Mouse (Mus musculus) kidney, adult 2 months (tissue): ENCODE data around the gene Cxadr. TPM values are rescaled to one million over a fixed set of nuclear protein-coding genes. Genes with fewer than 3 reads are reported as not detected.

Experiments
- DNase-seq: peaks from one replicate; pipeline ENCODE4 v3.0.0; 2021
- H3K27ac ChIP-seq: fragments of 200-500 bp; 2 replicates; pipeline ENCODE4 v1.5.1; 2012; ENCODE audit warnings: low read depth, low read length, control low read depth, inconsistent platforms; ENCODE audit not compliant: insufficient read depth
- H3K27me3 ChIP-seq: fragments of 200-500 bp; replicated peaks from 2 replicates; pipeline ENCODE4 v1.6.1; 2012; ENCODE audit warnings: mild to moderate bottlenecking, moderate library complexity, low read length, inconsistent platforms; ENCODE audit not compliant: control insufficient read depth, insufficient read depth
- H3K36me3 ChIP-seq: fragments of 200-500 bp; 2 replicates; pipeline ENCODE4 v1.6.1; 2012; ENCODE audit warnings: mild to moderate bottlenecking, moderate library complexity, low read length, inconsistent platforms; ENCODE audit not compliant: control insufficient read depth, insufficient read depth
- H3K4me1 ChIP-seq: fragments of 200-500 bp; 2 replicates; pipeline ENCODE4 v1.6.1; 2011; ENCODE audit warnings: low read length; ENCODE audit not compliant: control insufficient read depth, insufficient read depth
- H3K4me3 ChIP-seq: fragments of 200-500 bp; 2 replicates; pipeline ENCODE4 v1.5.1; 2011; ENCODE audit warnings: mild to moderate bottlenecking, low read depth, low read length, control low read depth; ENCODE audit not compliant: insufficient read depth
- CTCF ChIP-seq: fragments of 200-500 bp; conservative IDR thresholded peaks from 2 replicates; pipeline ENCODE4 v1.5.1; 2011; ENCODE audit warnings: low read depth, mild to moderate bottlenecking, control low read depth, low read length, moderate library complexity, mixed read lengths; ENCODE audit not compliant: insufficient read depth, insufficient read length
- POLR2A ChIP-seq: fragments of 200-500 bp; IDR thresholded peaks from one replicate; pipeline ENCODE4 v1.6.1; 2011; ENCODE audit warnings: low read depth, low read length, control low read depth
- WGBS: fragments of 180-500 bp; shearing (Covaris S2); methylation state at CpG from one replicate; pipeline ENCODE4 v1.1.7; 2018; 5-methylcytosine and 5-hydroxymethylcytosine counted together
- polyA plus RNA-seq: library from polyadenylated mRNA; depleted of rRNA; stranded (reverse); fragments of >200 nt; gene quantifications from 2 replicates; pipeline ENCODE4 v1.2.3, GENCODE M21; 2012; rRNA removed

Gene Cxadr
- polyA plus RNA-seq, 1 experiment: 15.9 TPM

DNA sequence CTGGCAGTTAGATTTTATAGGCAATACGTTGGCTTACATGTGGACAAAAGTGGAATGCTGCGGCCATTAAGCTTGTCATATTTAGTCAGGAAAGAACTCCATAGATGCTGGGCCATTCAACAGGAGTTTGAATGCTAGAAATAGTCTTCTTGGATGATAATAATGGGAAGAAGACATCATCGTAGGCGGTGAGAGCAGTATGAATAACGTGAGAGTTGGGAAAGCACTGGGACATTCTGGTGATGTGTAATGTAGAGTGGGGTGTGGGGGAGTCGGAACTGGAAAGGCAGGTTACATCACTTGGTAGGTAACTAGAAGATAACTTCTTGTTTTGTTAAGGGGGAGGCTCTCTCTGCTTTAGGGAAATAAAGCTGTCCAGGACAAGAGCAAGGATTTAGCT, 106.6 kb downstream of the Cxadr start:
- no peak overlapping the region for H3K27ac ChIP-seq
- no peaks in the 10 kb centered on the region for H3K27me3 ChIP-seq
- DNase-seq: no peak
- TF ChIP-seq CTCF (no peak), POLR2A (no peak)
- H3K4me1 ChIP-seq: no peaks in the 10 kb centered on the region
- WGBS: 83% methylated on average over 6 of the region's 6 CpGs
- no peak overlapping the region for H3K4me3 ChIP-seq
- H3K36me3 ChIP-seq: no peaks in the 10 kb centered on the region

Other genes with a start within 250 kb of the Cxadr start
- gene Btg3, start 75.7 kb downstream of the Cxadr start, polyA plus RNA-seq: 3.1 and 3.6 TPM in 2 replicates